Mouse (Mus musculus) skeletal muscle tissue, adult 2 months (tissue): ENCODE data around the gene Npy4r.

Experiments
- DNase-seq: peaks from one replicate; pipeline ENCODE4 v3.0.0-alpha.2; 2012; ENCODE audit warnings: low read depth, low spot score

Gene Npy4r

DNA sequence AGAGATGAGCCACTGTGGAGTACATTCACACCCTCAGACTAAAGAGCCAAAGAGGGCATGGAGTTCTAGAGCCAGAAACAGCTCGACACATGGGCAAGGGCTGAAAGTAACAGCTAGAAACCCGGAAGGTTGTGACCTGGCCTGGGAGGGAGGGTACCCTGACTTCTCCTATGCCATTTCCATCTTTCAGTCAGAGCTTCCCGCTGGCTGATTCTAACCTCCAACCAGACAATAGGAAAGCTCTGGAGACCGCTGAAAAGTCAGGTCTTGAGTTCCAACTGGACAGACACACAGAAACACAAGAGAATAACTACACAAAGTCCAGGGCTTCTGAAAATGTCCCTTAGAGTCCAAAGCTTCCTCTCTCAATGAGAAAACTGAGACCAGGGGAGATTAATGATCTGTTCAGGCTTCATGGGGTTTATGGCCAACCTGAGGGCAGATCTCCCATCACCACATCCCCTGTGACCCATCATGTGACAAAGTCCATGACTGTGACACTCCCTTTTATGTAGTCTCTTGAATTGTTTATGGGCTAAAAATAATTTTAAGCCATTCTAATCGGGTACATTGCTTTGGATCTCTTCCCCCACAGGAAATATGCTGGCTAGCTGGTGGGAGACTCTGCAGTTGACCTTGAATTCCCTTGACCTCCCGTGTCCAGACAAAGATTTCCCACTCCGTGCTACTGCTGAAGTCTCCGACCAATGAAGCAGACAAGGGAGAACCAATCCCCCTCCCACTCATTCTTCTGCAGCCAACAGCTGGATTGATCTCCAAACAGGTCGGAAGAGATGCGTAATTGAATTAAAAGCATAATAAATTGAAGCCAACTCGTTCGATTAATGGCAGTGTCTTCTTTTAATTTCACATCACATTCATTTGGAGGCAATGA, 32.0 kb downstream of the Npy4r start:
- DNase-seq = no peak

GRCm38 (mm10) chr14:34119046-34119723, 33.1 kb downstream of the Npy4r start:
- DNase-seq = no peak

- DNase-seq = no peak
Measured at GRCm38 (mm10) chr14:34114311-34114710, 38.0 kb downstream of the Npy4r start.

GRCm38 (mm10) chr14:34107594-34107993, 44.7 kb downstream of the Npy4r start:
- DNase-seq = no peak

DNA sequence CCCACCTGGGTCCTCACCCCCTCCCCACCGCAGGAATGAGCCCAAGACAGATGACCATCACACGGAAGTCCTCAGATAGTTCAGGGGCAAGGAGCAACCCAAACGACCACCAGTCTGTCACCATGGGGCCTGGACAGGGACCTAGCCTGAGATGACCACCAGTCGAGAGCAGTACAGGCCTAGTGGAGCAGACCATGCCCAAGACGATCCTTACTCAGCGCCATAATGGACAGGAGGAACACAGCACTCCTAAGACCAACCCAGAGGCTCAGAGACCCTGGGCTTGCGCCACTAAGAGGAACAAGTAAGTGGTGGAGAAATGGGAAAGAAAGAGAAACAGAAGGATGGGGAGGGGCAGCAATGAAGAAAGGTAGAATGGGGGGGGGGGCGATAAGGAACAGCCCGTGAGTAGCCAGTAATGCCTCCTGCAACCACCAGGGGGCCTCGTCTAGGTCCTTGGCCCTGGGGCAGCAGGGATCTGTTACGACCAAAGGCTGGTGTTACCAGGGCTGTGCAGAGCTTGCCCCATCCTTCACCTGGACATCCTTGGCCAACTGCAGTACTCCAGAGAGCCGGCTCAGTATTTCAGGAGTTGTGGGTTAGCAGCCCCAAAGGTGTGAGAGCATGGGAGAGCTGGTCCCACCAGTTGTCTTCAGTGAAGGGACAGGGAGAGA, 45.8 kb downstream of the Npy4r start:
- DNase-seq = no peak

GRCm38 (mm10) chr14:34104892-34105291, 47.4 kb downstream of the Npy4r start:
- DNase-seq = peak; percentile 34

GRCm38 (mm10) chr14:34103855-34104254, 48.4 kb downstream of the Npy4r start:
- no peak for DNase-seq

GRCm38 (mm10) chr14:34102601-34103000, 49.7 kb downstream of the Npy4r start, which contains the start of gene A630023A22Rik:
A630023A22Rik (minus strand) TSS chr14:34102754.
- DNase-seq = no peak

GRCm38 (mm10) chr14:34096161-34096560, 56.1 kb downstream of the Npy4r start:
- no peak for DNase-seq
